Mouse (Mus musculus): ENCODE results near the gene Grik5.

- TF ChIP-seq CTCF (IDR thresholded peaks at IDR 0.05; ENCODE audit: extremely low read depth, insufficient read depth, low read length) (no peak), POLR2A (IDR thresholded peaks at IDR 0.05; ENCODE audit: extremely low read depth, insufficient read depth, low read length) (no peak)
These were observed 66.0 kb downstream of the Grik5 start for GRCm38 (mm10) chr7:25006171-25006570.

Data from cortical plate, adult 2 months (tissue).